Mouse (Mus musculus): ENCODE results near the gene Hsp90aa1. TPM values are rescaled to one million over a fixed set of nuclear protein-coding genes. Genes with fewer than 3 reads are reported as not detected.

Gene Hsp90aa1
- polyA plus RNA-seq, 1 experiment: 4,323 TPM

DNA sequence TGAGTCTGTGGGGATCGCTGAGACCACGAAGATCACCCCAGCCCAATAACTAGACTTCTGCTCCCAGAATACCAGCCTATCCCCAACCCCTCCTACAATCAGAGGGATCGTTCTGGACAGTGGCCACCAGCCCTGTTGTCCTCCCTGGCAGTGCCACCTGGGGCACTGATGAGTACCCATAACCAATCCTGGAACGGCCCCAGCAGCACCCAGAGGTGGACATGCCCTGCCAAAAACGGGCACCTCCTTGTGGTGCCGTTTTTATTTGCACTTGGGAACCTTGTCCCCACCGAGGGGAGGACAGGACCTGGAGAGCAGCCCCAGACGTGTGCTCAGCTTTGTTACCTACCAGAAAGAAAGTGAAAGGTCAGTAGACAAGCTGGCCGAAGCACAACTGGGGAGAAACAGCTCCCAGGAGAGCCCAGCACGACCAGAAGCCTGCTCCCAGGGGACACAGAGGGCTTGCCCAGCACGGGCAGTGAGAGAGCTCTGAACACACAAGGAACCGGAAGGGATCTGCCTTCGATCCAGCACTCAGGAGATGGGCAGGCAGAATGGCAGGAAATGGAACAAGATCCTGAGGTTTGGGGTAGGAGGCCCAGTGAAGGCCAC lies 35.0 kb downstream of the Hsp90aa1 start:
- H3K36me3 ChIP-seq (ENCODE audit: control insufficient read depth, insufficient read depth, low read length, poor library complexity, severe bottlenecking): peaks cover 23% of the 10 kb centered on the region
- TF ChIP-seq CTCF (IDR thresholded peaks at IDR 0.05; ENCODE audit: low read depth, low read length) (no peak), EP300 (IDR thresholded peaks at IDR 0.05; ENCODE audit: insufficient read depth, low read depth, low read length) (no peak), POLR2A (IDR thresholded peaks at IDR 0.05; ENCODE audit: insufficient read depth, low read length) (no peak)
- no peaks in the 10 kb centered on the region for H3K4me1 ChIP-seq (ENCODE audit: control insufficient read depth, insufficient read depth, low read length)

GRCm38 (mm10) chr12:110661746-110662145 lies 40.8 kb downstream of the Hsp90aa1 start:
- peaks cover 62% of the 10 kb centered on the region for H3K36me3 ChIP-seq (ENCODE audit: control insufficient read depth, insufficient read depth, low read length, poor library complexity, severe bottlenecking)
- TF ChIP-seq EP300 (IDR thresholded peaks at IDR 0.05; ENCODE audit: insufficient read depth, low read depth, low read length): no peak
- no peak for TF ChIP-seq POLR2A (IDR thresholded peaks at IDR 0.05; ENCODE audit: insufficient read depth, low read length)
- no peak for TF ChIP-seq CTCF (IDR thresholded peaks at IDR 0.05; ENCODE audit: low read depth, low read length)
- no peaks in the 10 kb centered on the region for H3K9me3 ChIP-seq (replicated peaks; ENCODE audit: control insufficient read depth, insufficient read depth, low read length, poor library complexity, severe bottlenecking)
- no peaks in the 10 kb centered on the region for H3K27me3 ChIP-seq (ENCODE audit: control insufficient read depth, insufficient read depth, low read length, poor library complexity, severe bottlenecking)
- no peaks in the 10 kb centered on the region for H3K4me1 ChIP-seq (ENCODE audit: control insufficient read depth, insufficient read depth, low read length)
- no peak overlapping the region for H3K27ac ChIP-seq (ENCODE audit: insufficient read depth, low read length)
- H3K9ac ChIP-seq (ENCODE audit: low read depth, poor library complexity, severe bottlenecking): no peak overlapping the region
- H3K4me3 ChIP-seq (ENCODE audit: low read depth, low read length): no peak overlapping the region

More for the DNA sequence above, 35.0 kb downstream of the Hsp90aa1 start:
- Histone ChIP-seq H3K9ac (ENCODE audit: low read depth, poor library complexity, severe bottlenecking) (no peak overlapping the region), H3K27me3 (ENCODE audit: control insufficient read depth, insufficient read depth, low read length, poor library complexity, severe bottlenecking) (no peaks in the 10 kb centered on the region), H3K9me3 (replicated peaks; ENCODE audit: control insufficient read depth, insufficient read depth, low read length, poor library complexity, severe bottlenecking) (no peaks in the 10 kb centered on the region), H3K4me3 (ENCODE audit: low read depth, low read length) (no peak overlapping the region), H3K27ac (ENCODE audit: insufficient read depth, low read length) (no peak overlapping the region)

DNA sequence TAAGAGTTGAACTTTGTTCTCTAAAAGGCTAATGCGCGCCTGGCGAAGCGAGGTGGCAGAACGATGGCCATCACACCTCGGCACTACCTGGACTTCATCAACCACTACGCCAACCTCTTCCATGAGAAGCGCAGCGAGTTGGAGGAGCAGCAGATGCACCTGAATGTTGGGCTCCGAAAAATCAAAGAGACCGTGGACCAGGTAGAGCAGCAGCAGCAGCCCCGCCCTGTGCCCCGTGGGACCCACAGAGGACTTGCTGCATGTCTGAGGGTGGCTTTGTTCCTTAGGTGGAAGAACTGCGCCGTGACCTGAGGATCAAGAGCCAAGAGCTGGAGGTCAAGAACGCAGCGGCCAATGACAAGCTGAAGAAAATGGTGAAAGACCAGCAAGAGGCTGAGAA lies 51.1 kb downstream of the Hsp90aa1 start:
- H3K27ac ChIP-seq (ENCODE audit: insufficient read depth, low read length): no peak overlapping the region
- no peaks in the 10 kb centered on the region for H3K9me3 ChIP-seq (replicated peaks; ENCODE audit: control insufficient read depth, insufficient read depth, low read length, poor library complexity, severe bottlenecking)
- H3K4me1 ChIP-seq (ENCODE audit: control insufficient read depth, insufficient read depth, low read length): no peaks in the 10 kb centered on the region
- H3K9ac ChIP-seq (ENCODE audit: low read depth, poor library complexity, severe bottlenecking): no peak overlapping the region
- TF ChIP-seq POLR2A (IDR thresholded peaks at IDR 0.05; ENCODE audit: insufficient read depth, low read length) (no peak), EP300 (IDR thresholded peaks at IDR 0.05; ENCODE audit: insufficient read depth, low read depth, low read length) (no peak)
- peaks cover 75% of the 10 kb centered on the region for H3K36me3 ChIP-seq (ENCODE audit: control insufficient read depth, insufficient read depth, low read length, poor library complexity, severe bottlenecking)
- no peak overlapping the region for H3K4me3 ChIP-seq (ENCODE audit: low read depth, low read length)
- H3K27me3 ChIP-seq (ENCODE audit: control insufficient read depth, insufficient read depth, low read length, poor library complexity, severe bottlenecking): no peaks in the 10 kb centered on the region

GRCm38 (mm10) chr12:110650241-110650641 lies 52.3 kb downstream of the Hsp90aa1 start:
- H3K9ac ChIP-seq (ENCODE audit: low read depth, poor library complexity, severe bottlenecking): no peak overlapping the region
- peaks cover 75% of the 10 kb centered on the region for H3K36me3 ChIP-seq (ENCODE audit: control insufficient read depth, insufficient read depth, low read length, poor library complexity, severe bottlenecking)
- no peaks in the 10 kb centered on the region for H3K9me3 ChIP-seq (replicated peaks; ENCODE audit: control insufficient read depth, insufficient read depth, low read length, poor library complexity, severe bottlenecking)
- H3K27ac ChIP-seq (ENCODE audit: insufficient read depth, low read length): no peak overlapping the region
- no peaks in the 10 kb centered on the region for H3K4me1 ChIP-seq (ENCODE audit: control insufficient read depth, insufficient read depth, low read length)
- no peak overlapping the region for H3K4me3 ChIP-seq (ENCODE audit: low read depth, low read length)
- H3K27me3 ChIP-seq (ENCODE audit: control insufficient read depth, insufficient read depth, low read length, poor library complexity, severe bottlenecking): no peaks in the 10 kb centered on the region
- no peak for TF ChIP-seq EP300 (IDR thresholded peaks at IDR 0.05; ENCODE audit: insufficient read depth, low read depth, low read length)
- peak; percentile 17 for TF ChIP-seq CTCF (IDR thresholded peaks at IDR 0.05; ENCODE audit: low read depth, low read length)

Other genes with a start within 250 kb of the Hsp90aa1 start
- gene Dync1h1, start 101.3 kb downstream of the Hsp90aa1 start, polyA plus RNA-seq (2011; ENCODE audit: insufficient read depth, insufficient read length, low read depth, missing spikeins): 145 and 165 TPM in 2 replicates
- not detected in 2 replicates for gene 1700001K19Rik, start 20.1 kb downstream of the Hsp90aa1 start, polyA plus RNA-seq (2011; ENCODE audit: insufficient read depth, insufficient read length, low read depth, missing spikeins)
- gene Wdr20, start 35.2 kb upstream of the Hsp90aa1 start, polyA plus RNA-seq (2011; ENCODE audit: insufficient read depth, insufficient read length, low read depth, missing spikeins): 32.7 and 36.4 TPM in 2 replicates
- 33.4 and 35.8 TPM in 2 replicates for gene Mok, start 138.2 kb upstream of the Hsp90aa1 start, polyA plus RNA-seq (2011; ENCODE audit: insufficient read depth, insufficient read length, low read depth, missing spikeins)
- 11.2 and 12.6 TPM in 2 replicates for gene Zfp839, start 147.5 kb upstream of the Hsp90aa1 start, polyA plus RNA-seq (2011; ENCODE audit: insufficient read depth, insufficient read length, low read depth, missing spikeins)
- 76.3 and 77.6 TPM in 2 replicates for gene Cinp, start 186.4 kb upstream of the Hsp90aa1 start, polyA plus RNA-seq (2011; ENCODE audit: insufficient read depth, insufficient read length, low read depth, missing spikeins)
- gene Tecpr2, start 186.5 kb upstream of the Hsp90aa1 start, polyA plus RNA-seq (2011; ENCODE audit: insufficient read depth, insufficient read length, low read depth, missing spikeins): 7.1 and 7.3 TPM in 2 replicates

Measured in ES-Bruce4 (cell line).